Mouse (Mus musculus) testis, postnatal 14 days (tissue): ENCODE measurements at regions not wholly inside any gene's neighbourhood (a gene's known extent, or its start where the extent isn't known, plus 50 kb on each side); places are given as distances from the start of the nearest gene placed in this dataset.
A peak's percentile ranks its signal among the peaks of the same experiment; 100 is the strongest.

Source experiments
- DNase-seq: peaks from one replicate; pipeline ENCODE4 v3.0.0; 2021; ENCODE audit warnings: low spot score

DNA sequence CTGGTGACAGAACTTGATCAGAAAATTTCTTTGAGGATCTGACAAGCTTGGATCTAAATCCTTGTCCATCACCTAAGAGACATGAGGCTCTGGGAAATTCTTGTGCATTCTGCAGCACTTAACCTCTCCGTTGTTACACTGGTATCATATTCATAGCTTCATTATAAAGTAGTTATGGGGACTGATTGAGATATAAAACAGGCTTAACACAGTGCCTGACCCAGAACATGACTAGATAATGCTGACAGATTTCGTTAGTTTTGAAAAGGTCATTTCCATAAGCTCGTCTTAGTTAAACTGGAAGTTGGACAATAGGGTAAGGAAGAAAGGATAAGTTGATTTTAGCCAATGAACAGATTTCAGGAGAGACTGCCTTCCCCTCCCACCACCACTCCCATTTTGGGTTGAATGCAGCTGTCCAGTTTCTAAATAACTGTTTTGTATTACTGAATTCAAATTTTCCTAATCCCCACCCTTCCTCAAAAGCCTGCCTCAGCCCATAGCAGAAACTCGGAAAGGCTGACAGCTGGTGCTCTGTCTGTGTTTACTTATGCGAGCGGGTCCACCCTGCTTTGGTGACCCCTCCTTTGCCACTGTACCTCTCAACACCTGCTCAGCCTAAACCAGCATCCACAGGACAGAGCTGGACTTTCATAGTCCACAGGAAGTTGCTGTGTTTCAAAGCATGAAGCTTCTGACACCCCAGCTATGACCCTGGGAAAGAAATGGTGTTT is 340.8 kb downstream of the Pax1 start:
- DNase-seq: no peak

DNA sequence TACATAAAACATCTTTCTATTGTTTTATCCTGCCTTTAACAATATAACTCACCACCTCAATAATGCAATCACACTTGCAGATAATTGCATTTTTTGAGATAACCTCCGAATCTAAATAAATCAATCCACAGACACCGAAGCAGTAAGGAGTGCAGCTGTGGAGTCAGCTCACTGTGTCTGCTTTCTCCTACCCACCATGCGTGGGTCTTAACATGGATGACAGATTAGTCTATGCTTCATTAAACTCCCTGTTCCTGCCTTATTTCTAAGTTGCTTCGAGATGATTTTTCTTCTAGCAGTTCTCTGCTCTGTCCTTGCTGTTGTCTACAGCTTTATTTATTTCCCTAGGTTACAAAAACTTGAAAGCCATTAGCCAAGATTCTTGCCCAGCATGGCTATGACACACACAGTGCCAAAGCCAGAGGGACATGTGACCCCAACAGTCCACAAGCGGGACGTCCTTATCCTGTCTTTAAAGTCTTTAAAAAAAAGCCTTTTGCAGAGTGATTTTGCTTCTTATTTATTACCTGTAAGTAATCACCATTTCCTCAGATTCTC is 337.9 kb downstream of the Pax1 start:
- DNase-seq: no peak

DNA sequence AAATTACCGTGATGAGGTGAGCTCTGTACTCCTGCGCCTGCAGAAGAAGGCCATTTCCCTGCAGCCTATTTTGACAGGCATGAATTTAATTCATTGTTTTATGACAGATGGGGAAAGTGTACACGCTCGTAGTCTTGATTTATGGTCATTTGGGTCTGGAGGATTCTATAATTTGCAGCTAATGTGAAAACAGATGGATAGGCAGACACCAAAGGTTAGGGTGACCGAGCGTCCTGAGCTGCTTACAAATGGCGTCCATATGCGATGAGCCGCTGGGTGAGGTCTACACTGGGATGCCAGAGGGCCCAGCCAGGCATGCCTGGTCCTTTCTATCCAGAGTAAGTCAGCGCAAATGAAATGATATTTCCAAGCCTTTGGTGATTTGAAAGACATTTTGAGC is 330.2 kb downstream of the Pax1 start:
- no peak for DNase-seq

DNA sequence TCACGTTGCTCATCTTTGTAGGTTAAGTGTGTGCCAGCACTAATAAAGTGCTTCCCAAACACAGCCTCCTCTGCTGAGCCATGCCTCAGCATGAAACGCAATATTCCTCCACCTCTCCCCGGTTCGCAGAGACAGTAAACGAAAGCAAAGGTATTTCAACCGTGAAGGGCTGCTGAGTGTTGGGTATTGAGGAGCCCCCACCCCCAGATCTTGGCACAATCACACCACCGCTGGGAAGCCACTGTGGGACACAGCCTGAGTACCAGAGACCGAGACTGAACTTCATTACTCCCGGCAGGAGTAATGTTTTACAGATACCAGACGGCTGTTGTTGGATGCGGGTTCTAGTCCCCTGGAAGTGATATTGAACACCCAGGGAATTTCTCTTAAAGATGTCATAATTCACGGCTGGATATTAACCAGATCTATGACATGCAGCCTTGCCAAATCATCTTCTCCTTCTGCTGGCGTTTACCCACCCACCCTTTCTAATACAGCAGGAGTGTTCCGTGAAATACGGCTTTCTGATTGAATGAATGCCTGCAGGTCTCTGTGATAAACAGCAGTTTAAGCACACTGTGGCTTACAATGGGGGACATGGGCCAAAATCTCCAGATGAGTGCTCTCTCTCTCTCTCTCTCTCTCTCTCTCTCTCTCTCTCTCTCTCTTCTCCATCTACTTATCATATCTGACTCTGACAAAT is 328.9 kb downstream of the Pax1 start:
- DNase-seq: no peak

DNA sequence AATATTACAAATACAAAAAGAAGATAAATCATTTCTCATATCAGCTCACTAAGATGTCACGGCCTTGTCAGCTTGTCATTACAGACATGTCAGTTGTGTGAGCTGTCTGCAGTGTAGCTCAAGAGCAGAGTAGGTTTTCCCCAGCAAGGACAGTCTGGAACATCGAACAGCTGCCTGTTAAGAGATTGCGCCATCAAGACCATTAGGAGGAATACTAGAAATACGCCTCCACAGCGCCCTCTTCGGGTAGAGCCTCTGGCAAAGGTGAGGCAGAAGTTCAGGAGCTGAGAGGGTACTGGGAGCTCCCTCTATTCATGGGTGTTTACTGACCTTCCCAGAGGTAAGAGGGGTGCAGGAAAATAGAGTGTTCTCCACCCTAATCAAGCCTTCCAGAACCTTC is 327.0 kb downstream of the Pax1 start:
- DNase-seq: peak; percentile 11

DNA sequence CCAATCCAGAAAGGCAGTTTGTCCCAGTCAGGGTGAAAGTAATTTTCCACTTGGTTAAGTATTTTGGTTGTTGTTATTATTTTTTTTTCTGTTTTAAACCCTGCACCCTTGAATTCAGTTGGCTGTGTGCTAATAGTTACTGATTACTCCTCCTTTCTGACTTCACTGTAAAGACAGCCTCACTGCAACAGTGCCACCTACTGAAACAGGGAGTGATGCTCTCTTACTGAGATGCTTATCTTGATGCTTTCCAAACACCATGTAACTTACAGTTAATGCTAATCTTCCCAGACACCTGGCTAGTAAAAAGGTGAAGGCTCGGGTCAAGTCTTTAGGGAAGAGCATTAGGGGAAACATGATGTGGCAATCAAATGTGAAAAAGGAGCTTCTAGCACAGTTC is 294.9 kb downstream of the Pax1 start:
- DNase-seq: no peak

DNA sequence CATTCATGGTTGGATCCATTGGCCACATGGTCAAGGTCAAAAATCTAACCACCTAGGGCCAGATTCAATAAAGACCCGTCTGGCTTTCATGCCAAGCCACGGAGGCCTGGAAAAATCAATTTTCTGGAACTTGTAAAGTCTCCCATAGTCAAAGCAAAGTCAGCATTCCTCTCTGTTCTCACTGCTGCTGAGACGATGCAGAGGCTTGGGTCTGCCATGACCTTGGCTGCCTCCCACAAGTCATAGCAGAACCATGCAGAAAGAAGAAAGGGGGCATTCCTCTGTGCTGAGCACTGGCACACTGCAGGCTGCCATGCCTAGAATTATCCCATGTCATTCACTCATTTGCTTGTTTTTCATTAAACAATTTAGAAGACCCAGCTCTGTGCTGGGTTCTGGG is 288.5 kb downstream of the Pax1 start:
- DNase-seq: no peak

DNA sequence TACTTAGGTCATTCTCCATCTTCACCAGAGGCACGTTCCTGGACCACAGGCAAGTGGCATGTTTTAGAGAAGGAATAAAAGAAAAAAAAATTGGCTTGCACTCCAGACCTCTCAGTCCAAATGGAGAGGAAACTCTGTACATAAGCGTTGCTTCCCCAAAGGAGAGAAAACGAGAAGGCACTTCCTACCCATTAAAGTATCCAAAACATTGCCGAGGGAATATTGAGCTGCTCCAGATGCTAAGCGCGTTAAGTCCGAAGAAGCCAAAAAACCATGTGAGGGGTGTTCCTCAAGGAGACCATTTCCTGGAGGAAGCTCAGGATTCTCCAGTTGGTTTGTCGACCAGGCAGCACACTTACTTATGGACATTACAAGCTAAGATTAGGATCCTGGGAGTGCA is 286.2 kb downstream of the Pax1 start:
- no peak for DNase-seq

DNA sequence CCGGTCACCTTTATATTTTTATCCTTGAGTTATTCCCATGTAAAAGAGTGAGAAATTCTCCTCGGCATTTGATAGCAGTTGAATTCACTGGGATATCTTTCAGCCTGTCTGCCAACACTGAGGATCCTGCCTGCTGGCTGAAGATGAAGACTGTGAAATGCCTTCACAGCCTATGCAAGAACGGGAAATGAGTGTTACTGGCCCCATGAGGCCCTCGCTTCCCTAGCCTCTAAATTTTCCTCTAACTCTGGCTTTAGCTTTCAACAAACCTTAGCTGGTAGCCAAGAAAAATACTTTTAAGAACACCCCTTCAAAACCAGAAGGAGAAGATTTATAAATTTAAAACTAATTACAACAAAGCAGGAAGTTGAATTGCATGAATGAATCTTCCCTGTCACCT is 285.8 kb downstream of the Pax1 start:
- DNase-seq: no peak

DNA sequence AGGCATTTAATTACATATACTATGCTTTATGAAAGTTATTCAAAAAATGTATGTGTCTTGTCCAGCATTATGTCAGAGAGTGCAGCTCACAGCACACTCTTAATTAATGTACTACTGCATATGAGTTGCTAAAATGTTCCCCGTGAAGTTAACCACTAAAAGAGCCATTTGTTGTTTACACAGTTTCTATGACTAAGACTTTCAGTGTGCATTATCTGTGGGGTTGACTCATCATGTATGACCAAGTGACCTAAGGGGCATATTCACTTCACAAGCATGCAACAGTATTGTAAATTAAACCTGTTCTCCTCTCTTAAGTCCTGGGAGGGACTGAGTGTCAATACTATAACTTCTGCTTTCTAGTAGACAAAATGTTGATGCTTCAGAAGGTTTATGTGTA is 276.2 kb downstream of the Pax1 start:
- DNase-seq: no peak

DNA sequence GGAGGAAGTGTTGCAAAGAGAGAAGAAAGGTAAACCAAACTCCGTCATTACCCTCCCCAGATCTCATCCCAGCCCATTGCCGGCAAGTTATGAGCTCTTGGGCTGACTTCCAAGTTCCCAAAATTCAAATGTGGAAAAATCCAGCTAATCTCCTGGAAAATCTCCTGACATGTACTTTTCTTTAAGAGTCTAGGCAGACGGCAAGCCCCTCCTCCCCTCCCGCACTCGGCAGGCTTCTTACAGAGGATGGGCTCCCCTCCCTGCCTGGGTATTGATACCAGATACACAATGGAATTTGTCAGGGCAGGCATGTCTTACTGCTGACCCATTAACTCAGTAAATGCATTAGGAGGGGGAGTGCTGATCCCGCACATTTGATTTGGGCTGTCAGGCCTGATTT is 271.0 kb downstream of the Pax1 start:
- DNase-seq: no peak

DNA sequence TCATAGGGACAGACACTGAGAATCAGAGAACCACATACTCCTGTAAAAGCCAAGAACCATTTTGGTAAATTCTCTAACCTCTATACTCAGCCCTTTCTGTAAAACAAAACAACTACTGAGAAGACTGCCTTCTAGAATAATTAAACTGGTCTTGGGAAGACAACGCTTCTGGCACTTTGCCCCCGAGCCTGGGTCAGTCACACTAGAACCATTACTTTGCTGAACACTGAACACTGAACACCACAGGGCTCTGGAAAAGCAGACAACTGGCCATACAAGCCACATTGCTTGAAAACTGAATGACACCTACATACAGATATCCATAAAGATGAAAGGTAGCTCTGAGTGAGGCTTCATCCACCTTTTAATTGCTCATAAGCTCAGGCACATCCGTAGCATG is 268.0 kb downstream of the Pax1 start:
- no peak for DNase-seq

DNA sequence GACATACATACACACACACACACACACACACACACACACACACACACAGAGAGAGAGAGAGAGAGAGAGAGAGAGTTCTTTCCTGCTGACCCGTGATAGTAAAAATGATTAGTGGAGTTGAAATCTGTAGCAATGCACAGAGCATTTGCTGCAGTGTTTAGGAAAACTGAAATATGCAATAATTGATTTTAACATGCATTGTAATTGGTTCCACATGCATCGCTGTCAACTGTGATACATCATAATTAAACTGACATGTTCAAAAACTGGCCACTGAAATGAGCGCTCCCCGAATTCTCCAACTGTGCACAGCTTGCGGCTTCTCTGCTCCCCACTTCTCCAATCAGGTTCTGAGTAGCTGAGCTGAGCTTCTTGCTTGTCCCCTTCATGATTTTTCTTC is 265.4 kb downstream of the Pax1 start:
- DNase-seq: no peak

DNA sequence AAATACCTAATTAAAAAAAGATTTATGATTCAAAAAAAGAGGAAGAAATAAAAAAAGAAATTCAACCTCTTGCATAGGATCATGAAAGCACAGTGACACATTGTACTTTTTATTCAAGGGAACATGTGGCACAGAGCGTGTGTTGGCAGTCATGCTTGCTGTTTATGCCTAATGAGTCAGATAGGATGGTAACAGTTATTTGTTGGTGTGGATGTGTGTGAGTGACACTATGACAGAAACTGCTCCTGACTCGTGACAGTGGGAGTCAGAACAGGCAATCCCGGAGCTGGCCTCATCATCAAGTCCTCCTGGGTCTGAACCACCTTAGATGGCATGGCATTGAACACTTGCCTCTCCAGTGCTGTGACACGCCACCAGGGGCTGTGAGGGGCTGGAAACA is 261.4 kb downstream of the Pax1 start:
- no peak for DNase-seq

DNA sequence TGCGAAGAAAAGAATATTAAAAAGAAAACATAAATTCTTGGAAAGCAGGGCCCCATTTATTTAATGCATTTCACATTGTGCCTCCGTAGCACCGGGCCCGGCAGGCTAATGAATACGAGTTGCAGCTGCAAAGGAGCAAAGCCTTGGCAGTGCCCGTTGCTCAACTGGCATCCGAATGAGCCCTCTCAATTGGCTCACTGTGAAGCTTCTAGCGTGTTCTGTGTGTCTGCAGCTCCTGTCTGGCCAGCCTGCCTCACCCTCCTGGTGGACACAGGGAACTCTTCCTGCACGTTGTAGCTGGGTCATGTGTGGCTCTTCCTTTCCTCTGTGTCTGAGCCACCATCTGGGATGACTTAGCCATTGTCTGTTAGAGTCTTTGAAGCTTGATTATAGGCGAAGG is 256.1 kb downstream of the Pax1 start:
- DNase-seq: no peak

DNA sequence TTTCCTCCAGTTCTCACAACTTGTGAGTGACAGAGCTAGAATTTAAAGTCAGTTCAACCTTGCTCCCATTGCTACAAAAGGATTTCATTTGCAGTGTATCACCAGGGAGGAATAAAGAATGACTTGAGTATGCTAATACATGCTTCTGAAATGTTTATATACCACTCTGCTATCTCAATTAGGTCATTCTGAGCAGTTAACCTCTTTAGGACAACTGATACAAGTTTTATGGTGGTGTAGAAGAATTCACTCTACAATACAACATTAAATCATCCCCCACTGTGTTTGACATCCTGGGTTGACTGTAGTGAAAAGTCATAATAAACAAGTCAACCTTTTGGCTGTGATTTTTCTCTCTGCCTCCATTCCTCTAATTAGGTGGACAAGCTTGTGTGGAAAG is 248.6 kb downstream of the Pax1 start:
- DNase-seq: no peak

DNA sequence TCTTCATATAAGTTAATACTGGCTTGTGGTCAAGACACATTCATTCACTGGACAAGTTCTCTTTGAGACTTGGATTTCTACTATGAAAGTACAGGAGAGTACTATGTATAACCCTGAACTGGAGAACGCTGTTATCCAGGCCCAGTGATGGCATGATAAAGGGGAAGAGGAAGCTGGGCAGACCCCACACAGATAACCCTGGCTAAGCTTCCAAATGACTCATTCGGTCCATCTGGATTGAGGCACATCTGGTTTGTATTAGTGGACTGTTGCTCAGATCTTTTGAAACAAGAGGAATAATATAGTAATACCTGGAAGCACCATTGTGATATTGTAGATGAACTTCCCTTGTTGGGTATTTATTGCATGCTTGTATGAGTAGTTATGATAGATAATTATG is 239.9 kb downstream of the Pax1 start:
- no peak for DNase-seq

DNA sequence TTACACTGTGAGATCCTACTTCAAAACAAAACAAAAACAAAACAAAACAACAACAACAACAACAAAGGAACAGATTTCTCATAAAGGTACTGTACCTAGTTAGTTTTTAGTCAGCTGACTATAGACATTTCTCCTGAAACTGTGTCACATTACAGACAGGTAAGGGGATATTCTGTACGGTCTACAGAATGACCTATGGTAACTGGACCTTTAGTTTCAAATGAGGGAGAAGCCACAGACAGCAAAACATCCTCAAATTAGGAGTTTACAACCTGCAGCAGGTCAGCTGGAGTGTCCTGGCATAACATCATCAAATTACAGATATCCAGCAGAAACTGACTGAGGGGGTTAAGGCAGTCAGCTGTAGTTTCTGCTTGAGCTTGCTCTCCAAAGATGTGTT is 210.7 kb downstream of the Pax1 start:
- DNase-seq: no peak

DNA sequence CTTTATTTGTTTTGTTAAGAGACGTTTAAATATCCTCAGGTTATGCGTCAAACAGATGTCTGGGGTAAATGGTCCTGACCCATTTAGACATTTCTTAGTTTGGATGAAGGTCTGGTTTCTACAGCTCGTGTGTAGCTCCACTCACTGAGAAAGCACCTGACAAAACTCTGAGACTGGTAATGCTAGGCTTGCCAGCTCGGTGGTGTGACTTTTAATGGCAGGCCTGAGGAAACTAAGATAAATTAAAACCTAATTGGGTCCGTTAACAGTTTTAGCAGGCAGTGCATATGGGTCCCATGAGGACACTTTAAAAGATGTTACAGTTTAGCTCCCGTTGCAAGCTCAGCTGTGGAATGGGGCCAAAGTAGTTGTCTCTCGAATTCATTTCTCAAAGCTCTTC is 199.5 kb downstream of the Pax1 start:
- DNase-seq: no peak

DNA sequence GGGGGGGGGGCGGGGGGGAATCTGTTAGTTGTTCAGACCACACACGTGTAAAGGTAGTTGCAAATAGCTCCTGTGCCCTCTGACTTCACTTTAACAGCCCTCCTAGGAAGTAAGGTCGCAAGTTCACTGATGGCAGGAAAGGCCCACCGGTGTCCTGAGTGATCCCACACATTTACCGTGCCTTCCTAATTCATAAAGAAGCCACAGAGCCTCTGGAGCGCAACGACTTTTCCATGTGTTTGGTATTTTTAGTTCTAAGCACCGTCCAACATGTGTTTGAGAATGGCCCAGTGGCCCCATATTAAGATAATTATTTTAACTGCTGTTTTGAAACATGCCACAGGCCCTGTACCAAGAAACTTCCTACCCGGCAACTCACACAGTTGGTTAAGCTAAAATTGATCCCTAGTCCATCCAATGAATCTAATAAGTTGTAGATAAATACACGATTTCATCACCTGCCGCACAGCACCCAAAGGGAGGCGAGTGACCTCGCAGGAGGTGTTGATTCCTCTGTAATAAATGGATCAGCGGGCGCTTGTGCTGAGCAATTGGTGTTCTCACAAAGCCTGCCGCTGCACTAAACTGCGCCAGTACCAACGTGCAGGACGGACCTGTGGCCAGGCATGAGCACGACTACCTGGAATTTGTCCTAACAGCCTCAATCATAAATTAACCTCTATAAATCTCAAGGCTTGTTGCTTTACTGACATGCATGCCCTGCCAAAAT is 198.9 kb downstream of the Pax1 start:
- DNase-seq: no peak

DNA sequence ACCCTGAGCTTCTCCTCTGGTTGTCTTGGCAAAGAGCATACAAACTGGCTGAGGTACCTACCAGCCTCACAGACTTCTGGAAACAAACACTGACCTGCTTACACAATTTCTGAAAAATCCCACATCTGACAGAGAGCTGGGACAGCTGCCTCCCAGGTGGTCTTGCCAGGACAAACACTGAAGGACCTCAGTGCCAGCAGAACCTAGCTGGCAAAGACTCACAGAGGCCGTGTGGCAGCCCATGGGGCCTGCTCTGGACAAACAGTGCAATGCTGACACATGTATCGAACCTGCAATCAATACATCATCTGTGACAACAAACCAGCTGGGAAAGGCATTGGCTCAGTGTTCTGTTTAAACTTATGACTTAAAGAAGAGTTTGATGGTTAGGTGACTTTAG is 167.4 kb downstream of the Pax1 start:
- DNase-seq: no peak

DNA sequence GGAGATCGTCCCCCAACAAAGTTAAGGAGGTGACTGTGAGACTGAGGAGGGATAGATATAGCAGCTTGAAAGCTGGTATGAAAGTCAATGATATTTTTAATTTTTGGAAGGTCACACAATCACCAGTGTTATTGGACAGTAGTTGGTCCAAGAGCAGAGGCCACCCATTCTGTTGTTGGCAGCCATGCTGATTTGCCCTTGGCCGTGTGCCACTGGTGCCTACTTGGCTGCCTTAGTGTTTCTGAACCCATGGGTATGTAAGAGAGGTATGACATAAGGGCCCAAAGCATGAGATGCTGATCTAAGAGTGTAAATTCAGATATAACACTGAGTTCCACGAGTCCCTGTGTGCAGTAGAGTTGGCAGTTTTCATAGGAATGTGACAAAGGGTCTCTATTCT is 153.7 kb downstream of the Pax1 start:
- no peak for DNase-seq

DNA sequence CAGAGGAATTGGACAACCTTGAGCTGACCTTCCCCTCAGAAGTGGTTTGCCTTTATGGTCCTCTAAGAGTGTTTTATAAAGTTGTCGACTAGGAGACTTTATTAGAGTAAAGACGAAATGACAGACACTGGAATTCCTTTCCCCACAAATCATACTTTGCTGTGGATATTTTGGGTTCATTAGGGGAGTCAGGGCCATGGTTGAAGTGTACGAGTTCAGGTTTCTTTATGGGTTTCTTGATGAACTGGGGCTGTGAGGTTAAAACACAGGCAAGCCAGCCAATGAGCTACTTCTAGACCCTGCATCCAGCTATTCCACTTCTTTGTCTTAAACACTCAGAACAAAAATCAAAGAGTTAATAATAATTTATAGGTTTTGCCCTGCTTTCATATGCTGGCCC is 153.0 kb downstream of the Pax1 start:
- no peak for DNase-seq
